Mouse (Mus musculus) lung, adult 2 months (tissue): ENCODE data around the gene Itm2b.

Source experiments
- CTCF ChIP-seq: fragments of 200-500 bp; IDR thresholded peaks from 2 replicates; pipeline ENCODE4 v1.5.1; 2011; ENCODE audit warnings: mild to moderate bottlenecking, low read length, control low read depth; ENCODE audit not compliant: insufficient read depth
- POLR2A ChIP-seq: fragments of 200-500 bp; IDR thresholded peaks from 2 replicates; pipeline ENCODE4 v1.6.1; 2011; ENCODE audit warnings: low read depth, mild to moderate bottlenecking, control low read depth, low read length, borderline replicate concordance; ENCODE audit errors: extremely low read depth

- TF ChIP-seq POLR2A (no peak), CTCF (no peak)
Measured at GRCm38 (mm10) chr14:73354700-73355099, 30.4 kb downstream of the Itm2b start.
